Mouse (Mus musculus) telencephalon, adult 2 months (tissue): ENCODE measurements at regions not wholly inside any gene's neighbourhood (a gene's known extent, or its start where the extent isn't known, plus 50 kb on each side); places are given as distances from the start of the nearest gene placed in this dataset.
"Not testable (repeated sequence)": the region's sequence is repeated elsewhere in the genome, so short reads cannot be mapped to it uniquely, and the experiment has no call there.

Experiments used
- DNase-seq: peaks from one replicate; pipeline ENCODE4 v3.0.0-alpha.2; 2011; ENCODE audit warnings: low read depth, low spot score

GRCm38 (mm10) chr15:52406156-52406885 lies 1478.4 kb upstream of the Gm7489 start:
- no peak for DNase-seq

GRCm38 (mm10) chr15:52412869-52413771 lies 1471.6 kb upstream of the Gm7489 start:
- peak; percentile 38 for DNase-seq

- DNase-seq: no peak
Observed at GRCm38 (mm10) chr15:52425976-52426375, 1458.7 kb upstream of the Gm7489 start.

GRCm38 (mm10) chr15:52430491-52431158 lies 1454.1 kb upstream of the Gm7489 start:
- DNase-seq: no peak

- no peak for DNase-seq
Observed at GRCm38 (mm10) chr15:52433639-52434038, 1451.1 kb upstream of the Gm7489 start.

GRCm38 (mm10) chr15:52438403-52438802 lies 1446.3 kb upstream of the Gm7489 start:
- DNase-seq: peak; percentile 47

GRCm38 (mm10) chr15:52458782-52459181 lies 1425.9 kb upstream of the Gm7489 start:
- DNase-seq: peak; percentile 61

- no peak for DNase-seq
Observed at GRCm38 (mm10) chr15:52459315-52459714, 1425.4 kb upstream of the Gm7489 start.

GRCm38 (mm10) chr15:52464226-52465138 lies 1420.2 kb upstream of the Gm7489 start:
- DNase-seq: no peak

- DNase-seq: not testable (repeated sequence)
Observed at GRCm38 (mm10) chr15:52478124-52478523, 1406.6 kb upstream of the Gm7489 start.

- DNase-seq: no peak
Observed at GRCm38 (mm10) chr15:52480834-52481233, 1403.9 kb upstream of the Gm7489 start.

GRCm38 (mm10) chr15:52483598-52484165 lies 1401.0 kb upstream of the Gm7489 start:
- DNase-seq: no peak

- no peak for DNase-seq
Observed at GRCm38 (mm10) chr15:52484276-52484675, 1400.4 kb upstream of the Gm7489 start.

- peak; percentile 6 for DNase-seq
Observed at GRCm38 (mm10) chr15:52505278-52505831, 1379.4 kb upstream of the Gm7489 start.

- peak; percentile 60 for DNase-seq
Observed at GRCm38 (mm10) chr15:52506930-52507329, 1377.8 kb upstream of the Gm7489 start.

GRCm38 (mm10) chr15:52508609-52509008 lies 1376.1 kb upstream of the Gm7489 start:
- no peak for DNase-seq

GRCm38 (mm10) chr15:52510137-52510536 lies 1374.6 kb upstream of the Gm7489 start:
- DNase-seq: no peak

GRCm38 (mm10) chr15:52536594-52536993 lies 1348.1 kb upstream of the Gm7489 start:
- no peak for DNase-seq

GRCm38 (mm10) chr15:52558682-52559081 lies 1326.0 kb upstream of the Gm7489 start:
- no peak for DNase-seq

- no peak for DNase-seq
Observed at GRCm38 (mm10) chr15:52564078-52564477, 1320.6 kb upstream of the Gm7489 start.
